Mouse (Mus musculus) bone marrow macrophage, adult 2 months (primary cell): ENCODE results near the gene Iqsec1.

Experiments used
- CTCF ChIP-seq: IDR thresholded peaks from 2 replicates; pipeline ENCODE4 v1.5.1; 2012; ENCODE audit warnings: low read depth, mild to moderate bottlenecking, low read length, moderate library complexity
- POLR2A ChIP-seq: IDR thresholded peaks from 2 replicates; pipeline ENCODE4 v1.6.1; 2012; ENCODE audit warnings: mild to moderate bottlenecking, low read depth, low read length, borderline replicate concordance

- TF ChIP-seq CTCF (no peak), POLR2A (no peak)
Measured at GRCm38 (mm10) chr6:90689500-90689899, 299.0 kb downstream of the Iqsec1 start.
